Mouse (Mus musculus) liver, postnatal 0 days (tissue): ENCODE measurements around the gene Plekhb1.

ENCODE experiments used
- CTCF ChIP-seq: sonication (generic); IDR thresholded peaks from 2 replicates; pipeline ENCODE4 v1.5.1; 2016; ENCODE audit warnings: antibody characterized with exemption, low read depth
- EP300 ChIP-seq: IDR thresholded peaks from 2 replicates; pipeline ENCODE4 v1.6.1; 2016; ENCODE audit warnings: antibody characterized with exemption, low read depth, mild to moderate bottlenecking

- TF ChIP-seq CTCF (no peak), EP300 (no peak)
These were observed 37.7 kb downstream of the Plekhb1 start for GRCm38 (mm10) chr7:100624538-100624937.
